Mouse (Mus musculus): ENCODE measurements around the gene Tpst1. TPM values are rescaled to one million over a fixed set of nuclear protein-coding genes. Genes with fewer than 3 reads are reported as not detected.

Gene Tpst1
- polyA plus RNA-seq, 1 experiment = 6.0 TPM

DNA sequence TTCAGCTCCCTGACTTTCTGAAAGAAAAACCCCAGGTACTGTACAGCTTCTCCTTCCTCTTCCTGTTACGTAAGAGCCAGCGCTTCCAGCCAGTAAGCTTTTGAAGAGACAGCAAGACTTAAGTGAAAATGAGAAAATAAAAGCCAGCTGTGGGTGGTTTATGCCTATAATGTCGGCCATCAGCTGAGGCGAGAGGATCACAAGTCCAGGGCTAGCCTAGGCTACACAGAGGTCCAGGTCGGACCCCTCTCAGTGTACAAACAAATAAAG, 56.3 kb downstream of the Tpst1 start:
- no peaks in the 10 kb centered on the region for H3K36me3 ChIP-seq (replicated peaks; ENCODE audit: low read length)
- no peak for TF ChIP-seq FLI1 (IDR thresholded peaks at IDR 0.05; ENCODE audit: low read length)
- no peak for TF ChIP-seq GATA1 (IDR thresholded peaks at IDR 0.05; ENCODE audit: borderline replicate concordance, low read length)
- no peak overlapping the region for H3K4me3 ChIP-seq (replicated peaks)
- no peaks in the 10 kb centered on the region for H3K9me3 ChIP-seq
- peaks cover 5% of the 10 kb centered on the region for H3K27me3 ChIP-seq (replicated peaks)
- peaks cover 7% of the 10 kb centered on the region; the same call in 1 of the 2 replicates for H3K4me1 ChIP-seq

DNA sequence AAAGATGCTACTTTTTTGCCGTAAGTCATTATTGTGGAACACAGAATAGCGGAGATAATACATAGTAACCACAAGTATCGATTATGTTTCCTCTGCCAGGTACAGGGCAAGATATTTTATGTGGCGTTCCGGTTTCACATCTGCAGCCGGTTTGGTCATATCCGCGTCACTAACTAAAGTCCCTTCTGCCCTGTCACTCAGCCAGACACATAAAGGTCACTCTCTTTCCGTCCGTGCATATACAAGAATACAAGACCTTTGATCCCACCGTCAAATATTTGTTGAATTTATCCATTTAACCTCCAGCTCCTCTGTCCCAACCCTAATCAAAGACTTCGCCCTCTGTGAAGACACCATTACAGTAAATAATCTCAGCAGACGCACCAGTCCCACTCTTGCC, 63.5 kb downstream of the Tpst1 start:
- no peaks in the 10 kb centered on the region for H3K36me3 ChIP-seq (replicated peaks; ENCODE audit: low read length)
- peaks cover 24% of the 10 kb centered on the region for H3K27me3 ChIP-seq (replicated peaks)

DNA sequence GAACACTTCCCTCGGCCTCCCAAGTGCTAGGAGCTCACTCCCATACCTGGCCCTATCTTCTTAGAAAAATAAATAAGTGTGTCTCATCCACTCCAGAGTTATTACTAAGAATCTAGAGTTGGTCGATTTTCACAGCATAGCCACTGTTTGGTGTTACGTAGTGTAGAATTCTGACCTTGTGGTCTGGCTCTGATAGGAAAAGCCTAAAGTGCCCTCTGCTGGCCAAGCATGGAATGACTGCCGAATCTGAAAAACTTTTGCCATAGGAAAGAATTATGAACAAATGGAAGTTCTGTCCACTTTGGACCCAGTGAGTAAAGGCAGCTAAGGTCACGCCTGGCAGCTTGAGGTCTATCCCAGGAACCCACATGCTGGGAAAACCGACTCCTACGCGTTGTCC, 66.3 kb downstream of the Tpst1 start:
- Histone ChIP-seq H3K4me1 (peaks cover 21% of the 10 kb centered on the region), H3K27me3 (replicated peaks) (peaks cover 33% of the 10 kb centered on the region), H3K9me3 (no peaks in the 10 kb centered on the region), H3K4me3 (replicated peaks) (no peak overlapping the region), H3K36me3 (replicated peaks; ENCODE audit: low read length) (no peaks in the 10 kb centered on the region)
- TF ChIP-seq GATA1 (IDR thresholded peaks at IDR 0.05; ENCODE audit: borderline replicate concordance, low read length) (no peak), FLI1 (IDR thresholded peaks at IDR 0.05; ENCODE audit: low read length) (no peak)

More for the DNA sequence above, 63.5 kb downstream of the Tpst1 start:
- Histone ChIP-seq H3K9me3 (no peaks in the 10 kb centered on the region), H3K4me1 (peaks cover 8% of the 10 kb centered on the region; the same call in 1 of the 2 replicates), H3K4me3 (replicated peaks) (no peak overlapping the region)
- TF ChIP-seq FLI1 (IDR thresholded peaks at IDR 0.05; ENCODE audit: low read length) (no peak), GATA1 (IDR thresholded peaks at IDR 0.05; ENCODE audit: borderline replicate concordance, low read length) (no peak)

DNA sequence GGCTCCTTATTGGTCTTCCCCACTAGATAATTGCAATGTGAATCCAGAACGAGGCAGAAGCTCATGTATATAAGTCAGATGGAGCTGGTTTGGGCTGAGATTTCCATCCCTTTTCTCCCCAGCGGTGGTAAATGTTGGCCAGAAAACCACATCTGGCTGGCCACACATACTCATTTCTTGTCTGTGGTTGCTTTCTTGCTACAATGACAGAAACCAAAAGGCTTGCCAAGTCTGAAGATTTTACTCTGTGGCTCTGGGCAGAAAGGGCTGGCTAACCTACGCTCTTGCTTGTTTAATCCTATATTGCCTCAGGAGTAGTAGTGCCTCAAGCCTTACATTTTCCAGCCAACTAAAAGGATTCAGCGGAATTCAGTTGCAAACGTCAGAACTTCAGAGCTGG, 68.0 kb downstream of the Tpst1 start:
- peaks cover 34% of the 10 kb centered on the region for H3K4me1 ChIP-seq
- TF ChIP-seq FLI1 (IDR thresholded peaks at IDR 0.05; ENCODE audit: low read length) (no peak), GATA1 (IDR thresholded peaks at IDR 0.05; ENCODE audit: borderline replicate concordance, low read length) (no peak)
- H3K4me3 ChIP-seq (replicated peaks) = no peak overlapping the region
- H3K27me3 ChIP-seq (replicated peaks) = peaks cover 25% of the 10 kb centered on the region
- H3K9me3 ChIP-seq = no peaks in the 10 kb centered on the region
- no peaks in the 10 kb centered on the region for H3K36me3 ChIP-seq (replicated peaks; ENCODE audit: low read length)

DNA sequence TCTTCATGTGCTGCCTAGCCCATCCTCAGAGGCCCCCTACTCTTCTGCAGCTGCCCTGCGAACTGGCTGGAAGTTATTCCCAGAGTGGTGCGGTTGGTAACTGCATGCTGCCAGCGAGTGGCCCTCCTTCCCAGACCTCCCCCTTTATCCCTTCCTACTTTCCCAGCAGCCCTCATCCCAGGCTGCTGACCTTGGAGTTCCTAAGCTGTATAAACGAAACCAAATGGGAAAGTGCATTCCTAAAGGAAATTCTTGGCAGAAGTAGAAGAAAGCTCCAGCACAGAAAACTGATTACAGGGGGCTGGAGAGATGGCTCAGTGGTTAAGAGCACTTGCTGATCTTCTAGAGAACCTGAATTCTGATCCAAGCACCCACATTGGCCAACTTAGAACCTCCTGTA, 68.9 kb downstream of the Tpst1 start:
- Histone ChIP-seq H3K4me3 (replicated peaks) (no peak overlapping the region), H3K4me1 (peaks cover 42% of the 10 kb centered on the region), H3K9me3 (no peaks in the 10 kb centered on the region), H3K36me3 (replicated peaks; ENCODE audit: low read length) (peaks cover 2% of the 10 kb centered on the region), H3K27me3 (replicated peaks) (peaks cover 22% of the 10 kb centered on the region)
- TF ChIP-seq GATA1 (IDR thresholded peaks at IDR 0.05; ENCODE audit: borderline replicate concordance, low read length) (no peak), FLI1 (IDR thresholded peaks at IDR 0.05; ENCODE audit: low read length) (no peak)

DNA sequence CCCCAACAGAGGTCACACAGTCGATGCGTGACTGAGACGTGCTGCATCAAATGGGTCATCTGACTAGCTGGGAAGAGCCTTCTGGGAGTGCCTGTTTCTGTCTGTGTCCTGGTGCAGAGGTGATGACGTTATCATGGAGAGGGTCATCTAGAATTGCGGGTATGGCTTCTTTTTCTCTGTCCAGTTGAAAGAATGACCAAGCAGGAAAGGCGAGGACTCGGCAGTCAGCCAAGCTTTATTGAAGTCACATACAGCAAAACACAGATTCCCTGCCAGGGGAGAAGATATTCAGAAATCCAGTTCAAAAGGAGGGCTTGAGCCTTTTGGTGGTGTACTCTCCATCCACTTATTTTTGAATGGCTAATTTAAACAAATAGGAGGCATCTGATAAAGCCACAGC, 70.0 kb downstream of the Tpst1 start:
- Histone ChIP-seq H3K36me3 (replicated peaks; ENCODE audit: low read length) (peaks cover 12% of the 10 kb centered on the region), H3K4me3 (replicated peaks) (no peak overlapping the region), H3K27me3 (replicated peaks) (peaks cover 19% of the 10 kb centered on the region), H3K4me1 (peaks cover 52% of the 10 kb centered on the region), H3K9me3 (no peaks in the 10 kb centered on the region)
- TF ChIP-seq GATA1 (IDR thresholded peaks at IDR 0.05; ENCODE audit: borderline replicate concordance, low read length) (no peak), FLI1 (IDR thresholded peaks at IDR 0.05; ENCODE audit: low read length) (no peak)

DNA sequence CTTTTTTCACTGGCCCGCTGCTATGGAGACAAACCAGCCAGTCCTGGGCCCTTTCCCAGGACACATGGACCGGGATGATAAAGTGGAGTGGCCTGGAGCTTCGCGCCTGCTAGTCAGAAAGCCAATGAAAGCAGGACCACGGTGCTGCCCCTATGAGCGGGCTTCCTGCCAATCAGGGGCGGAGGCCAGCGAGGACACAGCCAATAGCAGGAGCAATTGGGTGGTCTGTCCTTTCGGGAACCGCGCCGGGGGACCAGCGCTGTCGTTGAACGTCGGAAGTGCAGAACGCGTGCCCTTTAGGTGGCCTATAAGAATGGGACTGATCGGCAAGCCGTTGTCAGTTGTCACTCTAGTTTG, 70.8 kb downstream of the Tpst1 start:
- peak overlapping the region; percentile 99 for H3K4me3 ChIP-seq (replicated peaks)
- H3K9me3 ChIP-seq = no peaks in the 10 kb centered on the region
- H3K27me3 ChIP-seq (replicated peaks) = peaks cover 16% of the 10 kb centered on the region
- TF ChIP-seq FLI1 (IDR thresholded peaks at IDR 0.05; ENCODE audit: low read length) (no peak), GATA1 (IDR thresholded peaks at IDR 0.05; ENCODE audit: borderline replicate concordance, low read length) (no peak)
- peaks cover 21% of the 10 kb centered on the region for H3K36me3 ChIP-seq (replicated peaks; ENCODE audit: low read length)
- H3K4me1 ChIP-seq = peaks cover 53% of the 10 kb centered on the region

DNA sequence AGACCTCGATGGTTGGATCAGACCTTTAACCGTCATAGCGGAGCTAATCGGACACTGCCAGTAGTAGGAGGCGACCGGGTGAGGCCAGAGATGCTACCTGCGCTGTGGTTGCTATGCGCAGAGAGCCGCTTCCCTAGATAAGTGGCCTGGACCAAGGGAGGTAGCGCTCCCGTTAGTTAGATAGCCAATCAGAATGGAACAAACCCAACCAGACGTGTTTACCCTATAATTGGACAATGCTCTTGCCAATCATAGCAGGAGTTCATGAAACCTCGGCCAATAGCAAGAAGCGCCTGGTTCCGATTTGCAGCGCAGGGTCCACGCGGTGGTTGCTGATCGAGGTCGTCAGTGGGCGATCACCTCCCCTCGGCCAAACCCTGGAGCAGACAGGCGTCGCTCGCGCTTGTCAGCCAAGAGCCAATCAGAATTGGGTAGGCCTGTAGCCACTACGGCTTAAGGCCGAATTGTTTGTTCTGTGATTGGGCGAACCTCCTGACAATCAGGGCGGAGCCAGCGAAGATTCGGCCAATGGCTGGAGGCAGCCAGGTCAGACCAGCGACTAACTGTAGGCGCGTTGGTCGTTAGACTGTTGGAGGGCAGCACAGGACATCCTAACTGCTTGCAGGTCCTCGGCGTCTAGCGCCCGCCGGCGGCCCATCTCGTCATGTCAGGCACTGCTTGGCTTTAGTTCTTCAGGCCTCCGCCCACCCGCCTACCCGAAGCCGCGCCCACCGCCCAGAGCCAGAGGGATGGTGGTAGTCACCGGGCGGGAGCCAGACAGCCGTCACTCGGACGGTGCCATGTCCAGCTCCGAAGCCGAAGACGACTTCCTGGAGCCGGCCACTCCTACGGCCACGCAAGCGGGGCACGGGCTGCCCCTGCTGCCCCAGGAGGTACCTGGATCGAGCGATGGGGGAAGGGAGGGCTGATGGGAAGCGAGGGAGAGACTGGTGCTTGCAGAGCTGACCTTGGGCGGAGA, 71.5 kb downstream of the Tpst1 start, which contains the start of gene Kctd7:
Gene Kctd7 (plus strand): TSS at position 528 of the 979 bp plus-strand sequence.
- Histone ChIP-seq H3K4me1 (peaks cover 52% of the 10 kb centered on the region), H3K27me3 (replicated peaks) (peaks cover 16% of the 10 kb centered on the region), H3K4me3 (replicated peaks) (peak within 1 kb of the TSS; percentile 99), H3K36me3 (replicated peaks; ENCODE audit: low read length) (peaks cover 28% of the 10 kb centered on the region), H3K9me3 (no peaks in the 10 kb centered on the region)
- no peak for TF ChIP-seq FLI1 (IDR thresholded peaks at IDR 0.05; ENCODE audit: low read length)
- TF ChIP-seq GATA1 (IDR thresholded peaks at IDR 0.05; ENCODE audit: borderline replicate concordance, low read length) = no peak

DNA sequence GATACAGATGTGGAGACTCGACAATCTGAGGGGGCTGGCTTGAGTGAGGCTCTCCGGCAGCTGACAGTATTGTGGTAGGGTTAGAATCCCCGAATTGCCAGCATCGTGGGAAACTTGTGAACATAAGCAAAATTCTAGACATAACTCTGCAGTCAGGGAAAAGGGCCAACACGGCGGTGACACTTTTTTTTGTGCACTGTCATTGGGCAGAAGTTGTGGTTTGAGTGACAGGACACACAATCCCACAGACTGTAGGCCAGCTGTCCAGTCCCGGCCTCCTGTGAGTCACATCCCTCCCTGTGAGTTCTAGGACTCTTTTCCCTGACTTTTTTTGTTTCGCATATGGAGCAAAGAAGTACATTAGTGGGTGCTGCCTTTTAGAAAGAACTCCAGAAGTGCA, 72.8 kb downstream of the Tpst1 start:
- H3K4me3 ChIP-seq (replicated peaks) = peak overlapping the region; percentile 99
- no peaks in the 10 kb centered on the region for H3K9me3 ChIP-seq
- H3K27me3 ChIP-seq (replicated peaks) = peaks cover 14% of the 10 kb centered on the region
- peaks cover 41% of the 10 kb centered on the region for H3K36me3 ChIP-seq (replicated peaks; ENCODE audit: low read length)
- peaks cover 60% of the 10 kb centered on the region for H3K4me1 ChIP-seq
- TF ChIP-seq GATA1 (IDR thresholded peaks at IDR 0.05; ENCODE audit: borderline replicate concordance, low read length) (no peak), FLI1 (IDR thresholded peaks at IDR 0.05; ENCODE audit: low read length) (no peak)

DNA sequence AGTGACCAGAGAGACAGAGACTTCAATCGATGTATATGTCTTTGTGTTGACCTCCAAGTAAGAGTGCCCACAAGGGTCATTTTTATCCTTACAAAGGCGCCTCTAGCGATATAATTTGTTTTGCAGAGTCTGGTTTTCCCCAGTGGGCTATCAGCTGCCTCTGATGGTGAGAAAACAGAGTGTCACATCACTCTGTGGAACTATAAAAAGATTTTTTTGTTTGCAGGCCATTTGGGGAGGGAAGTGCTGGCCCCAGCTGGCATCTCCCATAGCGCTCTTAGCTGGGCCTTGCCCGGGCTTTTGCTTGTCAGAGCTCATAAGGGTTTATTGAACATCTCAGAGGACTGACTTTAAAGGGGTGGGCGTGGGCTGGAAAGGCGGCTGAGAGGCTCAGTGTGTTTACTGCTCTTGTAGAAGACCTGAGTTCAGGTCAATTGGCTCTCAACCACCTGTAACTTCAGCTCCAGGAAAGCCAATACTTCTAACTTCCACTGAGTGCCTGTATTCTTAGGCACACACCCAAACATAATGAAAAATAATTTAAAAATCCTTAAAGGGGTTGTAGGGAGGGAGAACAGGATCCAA, 76.7 kb downstream of the Tpst1 start:
- Histone ChIP-seq H3K4me1 (peaks cover 67% of the 10 kb centered on the region), H3K36me3 (replicated peaks; ENCODE audit: low read length) (peaks cover 75% of the 10 kb centered on the region), H3K27me3 (replicated peaks) (no peaks in the 10 kb centered on the region)

More for the DNA sequence above, 76.7 kb downstream of the Tpst1 start:
- Histone ChIP-seq H3K9me3 (no peaks in the 10 kb centered on the region), H3K4me3 (replicated peaks) (no peak overlapping the region)
- TF ChIP-seq GATA1 (IDR thresholded peaks at IDR 0.05; ENCODE audit: borderline replicate concordance, low read length) (no peak), FLI1 (IDR thresholded peaks at IDR 0.05; ENCODE audit: low read length) (no peak)
